Mouse (Mus musculus) forebrain, embryonic 15.5 days (tissue): ENCODE data around the gene Gm15737. TPM values are rescaled to one million over a fixed set of nuclear protein-coding genes. Genes with fewer than 3 reads are reported as not detected.

ENCODE experiments used
- ATAC-seq: fragments of 200-750 bp; cut with Nextera tagmentation; replicated peaks from 2 replicates; pipeline ENCODE4 v1.8.0; 2017; ENCODE audit warnings: mild to moderate bottlenecking, moderate TSS enrichment, moderate library complexity
- H3K27ac ChIP-seq: fragments of 300-500 bp; sonication (generic); replicated peaks from 2 replicates; pipeline ENCODE4 v1.5.1; 2015; ENCODE audit warnings: mild to moderate bottlenecking, inconsistent platforms
- H3K27me3 ChIP-seq: fragments of 300-500 bp; sonication (generic); 2 replicates; pipeline ENCODE4 v1.6.1; 2015; ENCODE audit warnings: inconsistent platforms
- H3K36me3 ChIP-seq: fragments of 300-500 bp; sonication (generic); 2 replicates; pipeline ENCODE4 v1.6.1; 2015; ENCODE audit warnings: mild to moderate bottlenecking, inconsistent platforms
- H3K4me1 ChIP-seq: fragments of 300-500 bp; sonication (generic); 2 replicates; pipeline ENCODE4 v1.6.1; 2015; ENCODE audit warnings: inconsistent platforms
- H3K4me2 ChIP-seq: fragments of 300-500 bp; sonication (generic); replicated peaks from 2 replicates; pipeline ENCODE4 v1.6.1; 2015; ENCODE audit warnings: mild to moderate bottlenecking, inconsistent platforms
- H3K4me3 ChIP-seq: fragments of 300-500 bp; sonication (generic); 2 replicates; pipeline ENCODE4 v1.5.1; 2015; ENCODE audit warnings: mild to moderate bottlenecking, inconsistent platforms
- H3K9ac ChIP-seq: fragments of 300-500 bp; sonication (generic); replicated peaks from 2 replicates; pipeline ENCODE4 v1.6.1; 2015; ENCODE audit warnings: mild to moderate bottlenecking, inconsistent platforms
- H3K9me3 ChIP-seq: fragments of 300-500 bp; sonication (generic); 2 replicates; pipeline ENCODE4 v1.6.1; 2016; ENCODE audit warnings: inconsistent platforms
- WGBS: fragments of 180-500 bp; shearing (Covaris S2); methylation state at CpG from one replicate; pipeline ENCODE4 v1.1.7; 2015; ENCODE audit warnings: mixed read lengths; 5-methylcytosine and 5-hydroxymethylcytosine counted together
- polyA plus RNA-seq: library from polyadenylated mRNA; unstranded; fragments of >200 nt; fragmentation: Nextera tagmentation; extraction: Ambion mirVana; gene quantifications from 2 replicates; pipeline ENCODE4 v1.2.1, GENCODE M21; 2015

The Gm15737 gene
- polyA plus RNA-seq, 1 experiment from 2014 or later = not detected

- H3K9ac ChIP-seq = no peak overlapping the region
- no peaks in the 10 kb centered on the region for H3K36me3 ChIP-seq
- 34% methylated on average over 4 of the region's 4 CpGs for WGBS
- H3K9me3 ChIP-seq = no peaks in the 10 kb centered on the region
- H3K4me3 ChIP-seq = no peak overlapping the region
- no peak for ATAC-seq
- H3K27ac ChIP-seq = no peak overlapping the region
- H3K4me2 ChIP-seq = no peak overlapping the region
- H3K27me3 ChIP-seq = no peaks in the 10 kb centered on the region
- H3K4me1 ChIP-seq = no peaks in the 10 kb centered on the region
These were observed 52.7 kb downstream of the Gm15737 start for GRCm38 (mm10) chr6:92921843-92922242.

GRCm38 (mm10) chr6:92924536-92924935, 55.4 kb downstream of the Gm15737 start:
- H3K4me3 ChIP-seq = no peak overlapping the region
- H3K9ac ChIP-seq = no peak overlapping the region
- H3K9me3 ChIP-seq = no peaks in the 10 kb centered on the region
- no peaks in the 10 kb centered on the region for H3K36me3 ChIP-seq
- WGBS = 57% methylated on average over 8 of the region's 8 CpGs
- no peak overlapping the region for H3K27ac ChIP-seq
- no peaks in the 10 kb centered on the region for H3K4me1 ChIP-seq
- H3K4me2 ChIP-seq = no peak overlapping the region
- ATAC-seq = no peak
- no peaks in the 10 kb centered on the region for H3K27me3 ChIP-seq

DNA sequence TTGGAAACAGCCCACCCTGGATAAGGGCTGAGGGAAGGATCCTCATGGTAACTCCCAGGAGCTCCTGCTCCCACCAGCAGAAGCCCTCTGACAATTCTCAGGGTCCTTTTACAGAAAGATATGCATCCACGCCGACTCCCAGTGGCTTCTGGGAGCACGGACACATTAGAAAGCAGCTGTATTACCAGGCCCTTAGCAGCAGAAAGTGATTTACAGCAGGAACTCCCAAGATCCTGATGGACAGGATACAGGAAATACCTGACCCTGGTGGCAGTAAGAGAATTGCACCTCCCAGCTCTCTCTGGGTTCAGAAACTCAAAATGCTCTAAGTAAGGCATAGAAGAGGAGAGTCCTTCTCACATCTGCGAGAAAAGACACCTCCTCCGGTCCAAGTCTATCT, 59.1 kb downstream of the Gm15737 start:
- H3K9me3 ChIP-seq = no peaks in the 10 kb centered on the region
- no peak overlapping the region for H3K4me3 ChIP-seq
- H3K4me1 ChIP-seq = no peaks in the 10 kb centered on the region
- no peak for ATAC-seq
- H3K4me2 ChIP-seq = no peak overlapping the region
- WGBS = 95% methylated on average over 5 of the region's 5 CpGs
- H3K9ac ChIP-seq = no peak overlapping the region
- H3K27ac ChIP-seq = no peak overlapping the region
- H3K36me3 ChIP-seq = no peaks in the 10 kb centered on the region
- H3K27me3 ChIP-seq = no peaks in the 10 kb centered on the region

Other genes with a start within 250 kb of the Gm15737 start
- gene Prickle2, start 163.2 kb upstream of the Gm15737 start, polyA plus RNA-seq = 8.3 and 9.1 TPM in 2 replicates
- 0.28 and 0.41 TPM in 2 replicates for gene A730049H05Rik, start 52.9 kb upstream of the Gm15737 start, polyA plus RNA-seq
- gene Adamts9, start 74.1 kb downstream of the Gm15737 start, polyA plus RNA-seq = 0.73 and 1.0 TPM in 2 replicates